Mouse (Mus musculus) myocyte (in vitro differentiated cells): Measurements from ENCODE around the gene Nek2. TPM values are rescaled to one million over a fixed set of nuclear protein-coding genes. Genes with fewer than 3 reads are reported as not detected.

ENCODE experiments used
- H3K27me3 ChIP-seq: one replicate; pipeline ENCODE4 v1.6.1; 2011; ENCODE audit not compliant: control insufficient read depth, insufficient read depth, insufficient read length
- H3K36me3 ChIP-seq: one replicate; pipeline ENCODE4 v1.6.1; 2011; ENCODE audit not compliant: control insufficient read depth, insufficient read depth
- H3K4me2 ChIP-seq: one replicate; pipeline ENCODE4 v1.6.1; 2011; ENCODE audit warnings: low read depth, control low read depth
- H3K4me3 ChIP-seq: one replicate; pipeline ENCODE4 v1.5.1; 2011; ENCODE audit warnings: mild to moderate bottlenecking, control low read depth, moderate library complexity
- H3K79me2 ChIP-seq: one replicate; pipeline ENCODE4 v1.6.1; 2011; ENCODE audit not compliant: control insufficient read depth, insufficient read depth
- H3ac ChIP-seq: one replicate; pipeline ENCODE4 v1.6.1; 2011; ENCODE audit not compliant: control insufficient read depth, insufficient read length
- CEBPB ChIP-seq: IDR thresholded peaks from 2 replicates; pipeline ENCODE4 v1.6.1; 2011; ENCODE audit warnings: mild to moderate bottlenecking, moderate library complexity; ENCODE audit not compliant: poor library complexity, insufficient read depth, severe bottlenecking
- E2F4 ChIP-seq: IDR thresholded peaks from one replicate; pipeline ENCODE4 v1.6.1; 2011; ENCODE audit warnings: mild to moderate bottlenecking, control low read depth, moderate library complexity; ENCODE audit not compliant: insufficient read depth
- MAX ChIP-seq: IDR thresholded peaks from one replicate; pipeline ENCODE4 v1.6.1; 2011; ENCODE audit warnings: low read depth, mild to moderate bottlenecking, control low read depth
- MYOD1 ChIP-seq, 3 experiments: IDR thresholded peaks; one replicate each; pipeline ENCODE4 v1.6.1; 2011; ENCODE audit warnings: control low read depth in 2 of 3, low read depth in 2 of 3, mild to moderate bottlenecking in 2 of 3, moderate library complexity in 1 of 3; ENCODE audit not compliant: insufficient read length in 2 of 3, control insufficient read depth in 1 of 3
- MYOG ChIP-seq, 3 experiments: IDR thresholded peaks; one replicate each; pipeline ENCODE4 v1.6.1; 2011; ENCODE audit warnings: control low read depth in 2 of 3, low read depth in 2 of 3, mild to moderate bottlenecking in 2 of 3; ENCODE audit not compliant: insufficient read length in 2 of 3, control insufficient read depth in 1 of 3, insufficient read depth in 1 of 3
- POLR2A ChIP-seq: IDR thresholded peaks from one replicate; pipeline ENCODE4 v1.6.1; 2011; ENCODE audit warnings: low read depth, mild to moderate bottlenecking, control low read depth, moderate library complexity; ENCODE audit not compliant: insufficient read length
- POLR2AphosphoS2 ChIP-seq: IDR thresholded peaks from one replicate; pipeline ENCODE4 v1.6.1; 2011; ENCODE audit warnings: low read depth, control low read depth; ENCODE audit not compliant: insufficient read length
- REST ChIP-seq: IDR thresholded peaks from one replicate; pipeline ENCODE4 v1.6.1; 2011; ENCODE audit warnings: mild to moderate bottlenecking, control low read depth, moderate library complexity; ENCODE audit not compliant: insufficient read depth, insufficient read length
- SRF ChIP-seq: IDR thresholded peaks from one replicate; pipeline ENCODE4 v1.6.1; 2011; ENCODE audit warnings: low read depth; ENCODE audit not compliant: control insufficient read depth, insufficient read length
- TCF12 ChIP-seq: IDR thresholded peaks from one replicate; pipeline ENCODE4 v1.6.1; 2011; ENCODE audit warnings: mild to moderate bottlenecking, control low read depth; ENCODE audit not compliant: poor library complexity, insufficient read depth, severe bottlenecking
- TCF3 ChIP-seq: IDR thresholded peaks from one replicate; pipeline ENCODE4 v1.6.1; 2011; ENCODE audit warnings: low read depth, control low read depth; ENCODE audit not compliant: insufficient read length
- USF1 ChIP-seq: IDR thresholded peaks from one replicate; pipeline ENCODE4 v1.6.1; 2011; ENCODE audit warnings: low read depth, mild to moderate bottlenecking, control low read depth, moderate library complexity
- polyA plus RNA-seq: library from polyadenylated mRNA; unstranded; fragments of >200 nt; fragmentation: generic; extraction: Trizol; gene quantifications from one replicate; pipeline ENCODE4 v1.2.1, GENCODE M21; 2012; ENCODE audit warnings: missing spikeins

Nek2 gene
- polyA plus RNA-seq, 1 experiment: 21.2 TPM

DNA sequence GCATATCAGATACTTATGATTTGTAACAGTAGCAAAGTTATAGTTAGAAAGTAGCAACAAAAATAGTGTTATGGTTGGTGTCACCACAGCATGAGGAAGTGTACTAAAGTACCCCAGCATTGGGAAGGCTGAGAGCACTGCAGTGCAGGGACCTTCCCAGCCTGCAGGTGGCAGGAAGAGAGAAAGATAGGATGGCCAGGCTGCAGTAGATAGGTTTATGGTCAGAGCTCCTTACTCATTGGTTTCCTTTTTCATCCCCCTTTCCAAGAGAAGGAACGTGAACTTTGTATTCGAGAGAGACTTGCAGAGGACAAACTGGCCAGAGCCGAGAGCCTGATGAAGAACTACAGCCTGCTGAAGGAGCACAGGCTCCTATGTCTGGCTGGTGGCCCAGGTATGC is 7.9 kb downstream of the Nek2 start:
- no peaks in the 10 kb centered on the region for H3K27me3 ChIP-seq
- H3ac ChIP-seq: no peak overlapping the region
- H3K4me3 ChIP-seq: no peak overlapping the region
- no peak overlapping the region for H3K4me2 ChIP-seq
- H3K79me2 ChIP-seq: no peaks in the 10 kb centered on the region
- TF ChIP-seq E2F4 (no peak), MAX (no peak), POLR2A (no peak), MYOD1 (IDR thresholded peaks at IDR 0.05; ENCODE audit: control insufficient read depth in 1 of 3, insufficient read length in 2 of 3, low read depth in 2 of 3) (no peak), TCF12 (no peak)
- H3K36me3 ChIP-seq: peaks cover 13% of the 10 kb centered on the region

DNA sequence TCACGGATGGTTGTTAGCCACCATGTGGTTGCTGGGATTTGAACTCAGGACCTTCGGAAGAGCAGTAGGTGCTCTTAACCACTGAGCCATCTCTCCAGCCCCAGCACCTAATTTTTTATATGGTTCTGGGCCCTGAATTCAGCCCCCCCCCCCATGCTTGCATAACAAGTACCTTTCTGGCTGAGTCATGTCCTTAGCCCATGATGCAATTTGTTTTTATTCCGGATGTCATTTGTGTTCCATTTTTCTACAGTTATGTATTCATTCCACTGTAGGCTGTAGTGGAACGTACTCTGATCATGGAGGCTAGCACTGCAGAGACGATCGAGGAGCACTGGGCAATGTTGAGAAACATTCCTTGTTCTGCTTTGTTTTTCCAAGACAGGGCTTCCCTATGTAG is 12.2 kb downstream of the Nek2 start:
- H3K4me3 ChIP-seq: no peak overlapping the region
- H3ac ChIP-seq: no peak overlapping the region
- no peaks in the 10 kb centered on the region for H3K27me3 ChIP-seq
- no peak overlapping the region for H3K4me2 ChIP-seq
- H3K79me2 ChIP-seq: no peaks in the 10 kb centered on the region
- peaks cover 12% of the 10 kb centered on the region for H3K36me3 ChIP-seq
- no peak for TF ChIP-seq REST
- no peak for TF ChIP-seq CEBPB
- TF ChIP-seq MAX: no peak
- TF ChIP-seq MYOG (IDR thresholded peaks at IDR 0.05; ENCODE audit: control insufficient read depth in 1 of 3, insufficient read depth in 1 of 3, insufficient read length in 2 of 3, low read depth in 2 of 3): no peak
- no peak for TF ChIP-seq SRF
- no peak for TF ChIP-seq TCF3
- TF ChIP-seq E2F4: no peak
- TF ChIP-seq USF1: no peak
- no peak for TF ChIP-seq MYOD1 (IDR thresholded peaks at IDR 0.05; ENCODE audit: control insufficient read depth in 1 of 3, insufficient read length in 2 of 3, low read depth in 2 of 3)
- no peak for TF ChIP-seq POLR2AphosphoS2
- no peak for TF ChIP-seq POLR2A
- TF ChIP-seq TCF12: no peak

DNA sequence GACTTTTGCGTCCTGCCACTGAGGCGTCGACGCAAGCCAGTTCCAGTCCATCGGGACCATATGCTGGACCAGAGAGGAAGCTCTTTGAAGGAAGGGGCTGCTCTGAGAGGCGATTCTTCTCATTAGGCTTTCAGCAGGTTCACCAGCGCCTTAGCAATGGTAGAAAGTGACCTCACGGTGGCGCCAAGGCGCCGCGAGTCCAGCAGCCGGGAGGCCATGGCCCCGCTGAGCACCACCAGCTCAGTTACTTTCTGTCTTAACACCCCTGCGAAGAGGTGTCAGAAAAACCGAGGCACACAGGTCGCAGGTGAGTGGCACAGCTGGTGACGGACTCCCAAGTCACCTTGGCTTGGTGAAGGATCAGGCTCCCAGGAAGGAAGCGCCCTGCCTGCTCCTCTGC is 13.6 kb downstream of the Nek2 start:
- peaks cover 5% of the 10 kb centered on the region for H3K36me3 ChIP-seq
- H3ac ChIP-seq: no peak overlapping the region
- TF ChIP-seq MYOG (IDR thresholded peaks at IDR 0.05; ENCODE audit: control insufficient read depth in 1 of 3, insufficient read depth in 1 of 3, insufficient read length in 2 of 3, low read depth in 2 of 3) (no peak), POLR2A (peak; percentile 20)
- H3K4me3 ChIP-seq: no peak overlapping the region
- H3K27me3 ChIP-seq: no peaks in the 10 kb centered on the region
- no peaks in the 10 kb centered on the region for H3K79me2 ChIP-seq
- no peak overlapping the region for H3K4me2 ChIP-seq

DNA sequence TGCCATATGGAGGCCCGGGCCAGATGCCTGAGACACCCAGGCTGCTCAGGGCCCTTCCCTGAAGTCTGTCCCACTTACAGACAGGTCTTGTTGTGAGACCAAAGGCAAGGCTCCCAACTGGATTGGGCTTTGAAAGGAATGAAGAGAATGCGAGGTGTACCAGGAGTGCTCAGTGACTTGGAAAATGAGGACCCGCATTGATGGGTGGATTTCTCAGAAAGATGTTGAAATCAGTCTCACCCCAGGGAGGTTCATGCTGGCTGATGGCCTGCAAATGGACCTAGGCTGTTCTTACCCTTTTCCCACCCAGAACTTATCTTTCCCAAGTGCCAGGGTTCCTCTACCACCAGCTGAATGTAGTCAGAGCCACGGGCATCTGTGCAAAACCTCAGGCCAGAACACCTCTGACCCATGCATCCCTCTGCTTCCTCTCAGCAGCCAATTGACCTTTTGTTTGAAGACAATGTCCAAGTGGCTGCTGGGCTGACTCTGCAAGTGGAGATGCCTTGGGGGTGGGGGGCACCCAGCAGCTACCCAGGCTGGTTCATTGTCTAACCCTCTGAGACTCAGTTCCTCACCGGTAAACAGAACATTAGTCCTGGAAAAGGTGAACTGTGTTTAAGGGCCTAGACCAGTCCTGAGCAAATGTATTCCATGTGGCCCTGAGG is 15.2 kb downstream of the Nek2 start:
- no peaks in the 10 kb centered on the region for H3K27me3 ChIP-seq
- no peak overlapping the region for H3K4me2 ChIP-seq
- no peak overlapping the region for H3ac ChIP-seq
- no peaks in the 10 kb centered on the region for H3K36me3 ChIP-seq
- no peaks in the 10 kb centered on the region for H3K79me2 ChIP-seq
- no peak for TF ChIP-seq CEBPB
- no peak overlapping the region for H3K4me3 ChIP-seq

DNA sequence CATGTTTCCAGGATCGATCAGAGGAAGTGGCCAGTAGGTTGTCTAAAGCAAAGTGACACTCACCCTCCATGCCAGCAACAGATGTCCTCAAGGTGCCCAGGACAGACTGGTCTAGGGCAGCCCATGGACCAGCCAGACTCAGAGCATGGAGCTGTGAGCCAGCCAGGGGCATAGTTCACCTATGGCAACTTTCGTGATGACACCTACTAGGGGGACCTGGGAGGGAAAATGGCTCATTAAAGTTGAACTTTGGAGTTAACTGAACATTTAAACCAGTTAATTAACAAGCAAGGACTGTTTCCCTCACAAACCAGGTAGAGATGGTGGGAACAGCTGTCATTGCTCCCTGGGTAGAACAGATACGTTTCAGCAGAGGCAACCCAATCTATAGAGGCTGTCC is 16.4 kb downstream of the Nek2 start:
- Histone ChIP-seq H3K27me3 (no peaks in the 10 kb centered on the region), H3K4me3 (no peak overlapping the region), H3K79me2 (no peaks in the 10 kb centered on the region), H3ac (no peak overlapping the region), H3K4me2 (no peak overlapping the region), H3K36me3 (no peaks in the 10 kb centered on the region)
- TF ChIP-seq MYOD1 (IDR thresholded peaks at IDR 0.05; ENCODE audit: control insufficient read depth in 1 of 3, insufficient read length in 2 of 3, low read depth in 2 of 3): no peak
- TF ChIP-seq SRF: no peak
- no peak for TF ChIP-seq REST
- TF ChIP-seq CEBPB: no peak
- TF ChIP-seq TCF12: no peak
- no peak for TF ChIP-seq TCF3
- no peak for TF ChIP-seq E2F4
- no peak for TF ChIP-seq MAX
- TF ChIP-seq POLR2AphosphoS2: no peak
- no peak for TF ChIP-seq MYOG (IDR thresholded peaks at IDR 0.05; ENCODE audit: control insufficient read depth in 1 of 3, insufficient read depth in 1 of 3, insufficient read length in 2 of 3, low read depth in 2 of 3)
- no peak for TF ChIP-seq USF1
- no peak for TF ChIP-seq POLR2A
